Mouse (Mus musculus) adrenal gland, postnatal 36 days (tissue): ENCODE measurements around the gene Zfp853. TPM values are rescaled to one million over a fixed set of nuclear protein-coding genes. Genes with fewer than 3 reads are reported as not detected.

Experiments
- DNase-seq, 2 experiments: peaks; one replicate each; pipeline ENCODE4 v3.0.0; 2021; ENCODE audit warnings: mixed read lengths in 1 of 2
- total RNA-seq, 2 experiments: library from RNA; stranded (reverse); gene quantifications; 2 replicates each; pipeline ENCODE4 v1.2.3; 2021

The Zfp853 gene
- total RNA-seq, 2 experiments from 2014 or later: 0.36 to 0.40 TPM

- no peak for DNase-seq
Observed at GRCm38 (mm10) chr5:143292879-143293278, 544 bp downstream of the Zfp853 start.

DNA sequence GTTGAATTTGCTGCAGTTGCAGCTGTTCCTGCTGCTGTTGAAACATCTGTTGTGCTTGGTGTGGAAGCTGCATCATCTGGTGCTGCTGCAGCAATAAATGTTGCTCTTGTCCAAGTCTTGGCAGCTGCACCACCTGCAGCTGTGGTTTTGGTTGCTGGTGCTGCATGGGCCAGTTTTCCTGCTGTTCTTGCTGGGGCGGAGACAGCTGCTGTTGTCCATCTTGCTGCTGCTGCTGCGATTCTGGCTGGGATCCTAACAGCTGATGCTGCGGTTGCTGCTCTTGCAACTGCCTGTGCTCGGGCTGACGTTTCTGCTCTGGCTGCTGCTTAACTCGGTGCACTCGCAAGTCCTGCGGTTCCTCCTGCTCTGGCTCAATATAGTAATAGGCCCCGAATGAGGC, 4.1 kb downstream of the Zfp853 start:
- DNase-seq: no peak

DNA sequence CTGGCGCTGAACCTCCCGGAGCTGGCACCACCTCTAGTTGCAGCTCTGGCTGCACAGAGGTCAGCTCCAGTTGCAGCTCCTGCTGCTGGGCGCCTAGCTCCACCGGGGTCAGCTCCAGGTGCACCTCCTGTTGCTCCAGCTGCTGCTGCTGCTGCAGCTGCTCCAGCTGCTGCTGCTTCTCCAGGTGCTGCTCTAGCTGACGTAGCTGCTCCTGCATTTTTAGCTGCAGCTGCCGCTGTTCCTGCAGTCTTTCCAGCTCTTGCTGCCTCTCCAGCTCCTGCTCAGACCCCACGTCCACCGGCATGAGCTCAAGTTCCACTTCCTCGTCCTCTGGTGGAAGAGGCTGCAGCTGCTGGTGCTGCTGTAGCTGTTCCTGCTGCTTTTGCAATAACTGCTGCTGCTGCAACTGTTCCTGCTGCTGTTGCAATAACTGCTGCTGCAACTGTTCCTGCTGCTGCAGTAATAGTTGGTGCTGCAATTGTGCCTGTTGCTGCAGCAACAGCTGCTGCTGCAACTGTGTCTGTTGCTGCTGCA, 5.0 kb downstream of the Zfp853 start:
- DNase-seq: no peak

DNA sequence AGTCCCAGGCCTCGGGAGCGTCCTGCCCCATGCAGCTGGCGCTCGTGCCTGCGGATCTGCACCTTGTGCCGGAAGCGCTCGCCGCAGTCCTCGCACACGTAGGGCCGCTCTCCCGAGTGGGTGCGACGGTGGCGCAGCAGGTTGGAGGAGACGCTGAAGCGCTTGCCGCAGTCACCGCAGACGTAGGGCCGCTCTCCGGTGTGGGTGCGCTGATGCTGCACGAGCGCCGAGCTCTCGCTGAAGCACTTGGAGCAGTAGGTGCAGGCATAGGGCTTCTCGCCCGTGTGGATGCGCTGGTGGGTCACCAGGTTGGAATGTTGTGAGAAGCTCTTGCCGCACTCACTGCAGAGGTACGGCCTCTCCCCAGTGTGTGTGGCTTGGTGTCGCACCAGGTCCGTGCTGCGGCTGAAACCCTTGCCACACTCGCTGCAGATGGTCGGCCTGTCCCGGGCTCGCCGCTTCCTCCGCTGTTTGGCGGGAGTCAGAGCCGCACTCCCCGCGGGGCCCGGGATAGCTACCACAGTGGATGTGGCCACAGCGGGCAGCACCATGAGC, 5.6 kb downstream of the Zfp853 start:
- DNase-seq: peak; percentile 12 to 13

- peak in 1 of 2 experiments; percentile 37 for DNase-seq
Observed at GRCm38 (mm10) chr5:143284762-143285161, 8.7 kb downstream of the Zfp853 start.

- DNase-seq: no peak
Observed at GRCm38 (mm10) chr5:143279247-143279646, 14.2 kb downstream of the Zfp853 start.

- DNase-seq: no peak
Observed at GRCm38 (mm10) chr5:143275761-143276160, 17.7 kb downstream of the Zfp853 start.

DNA sequence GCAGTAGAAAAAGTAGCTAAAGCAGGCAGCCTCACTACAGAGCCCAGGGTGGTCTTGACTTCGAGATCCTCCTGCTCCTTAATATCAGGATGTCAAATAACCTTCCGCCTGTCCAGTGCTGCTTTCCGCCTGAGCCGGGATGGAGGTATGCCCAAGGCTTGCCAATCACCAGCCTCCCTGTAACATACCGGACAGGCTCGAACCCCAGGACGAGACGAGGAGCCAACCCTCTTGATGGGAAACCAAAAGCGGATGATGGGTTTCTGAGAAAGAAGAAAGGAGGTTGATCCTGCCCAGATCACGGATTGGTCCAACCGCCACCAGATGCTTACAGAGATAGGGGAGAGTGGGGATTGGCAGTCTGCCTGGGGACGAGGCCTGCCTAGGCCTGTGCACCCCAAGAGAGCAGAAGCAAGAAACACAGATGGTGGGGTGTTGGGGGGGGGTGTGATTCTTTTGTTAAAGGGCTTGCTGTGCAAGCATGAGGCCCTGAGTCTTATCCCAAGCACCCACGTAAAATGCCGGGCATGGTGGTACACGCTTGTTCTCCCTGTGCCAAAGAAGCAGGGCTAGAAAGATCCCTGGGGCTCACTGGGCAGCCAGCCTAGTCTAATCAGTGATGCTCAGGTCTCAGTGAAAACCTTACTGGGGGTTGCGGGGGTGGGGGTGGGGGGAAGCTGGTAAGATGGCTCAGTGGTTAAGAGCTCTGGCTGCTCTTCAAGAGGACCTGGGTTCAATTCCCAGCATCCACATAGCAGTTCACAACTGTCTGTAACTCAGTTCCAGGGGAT, 20.7 kb downstream of the Zfp853 start:
- DNase-seq: no peak

DNA sequence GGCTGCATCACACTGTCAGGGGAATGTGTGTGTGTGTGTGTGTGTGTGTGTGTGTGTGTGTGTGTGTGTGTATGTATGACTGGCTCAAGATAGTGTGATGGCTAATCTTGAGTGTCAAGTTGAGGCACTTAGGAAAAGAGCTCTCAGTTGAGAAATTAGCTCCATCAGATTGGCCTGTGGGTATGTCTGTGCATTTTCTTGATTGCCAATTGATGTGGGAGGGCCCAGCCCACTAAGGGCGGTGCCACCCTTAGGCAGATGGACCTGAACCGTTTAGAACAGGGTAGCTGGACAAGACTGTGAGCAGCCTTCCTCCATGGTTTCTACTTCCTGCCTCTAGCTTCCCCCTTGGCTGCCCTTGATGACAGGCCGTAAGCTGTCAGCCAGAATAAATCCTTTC, 21.3 kb downstream of the Zfp853 start:
- DNase-seq: no peak

GRCm38 (mm10) chr5:143271642-143272041, 21.8 kb downstream of the Zfp853 start:
- peak in 1 of 2 experiments; percentile 40 for DNase-seq

DNA sequence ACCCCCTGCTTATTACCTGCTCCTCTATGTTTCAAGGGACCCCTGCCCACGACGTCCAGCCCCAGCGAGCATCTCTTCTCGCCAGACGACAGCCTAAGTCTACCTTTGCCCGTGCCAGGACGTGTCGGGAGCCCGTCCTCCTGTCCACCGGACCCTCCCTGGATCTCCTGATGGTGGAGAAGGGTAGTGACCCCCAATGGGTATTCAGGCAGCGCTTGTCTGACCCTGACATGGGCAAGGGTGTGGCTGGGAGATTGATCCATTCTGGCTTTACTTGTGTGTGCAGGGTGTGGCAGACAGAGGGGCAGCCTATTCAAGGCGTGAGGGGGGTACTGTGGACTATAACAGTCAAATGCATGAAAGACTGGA, 23.3 kb downstream of the Zfp853 start:
- DNase-seq: no peak

- DNase-seq: peak; percentile 74 to 89
Observed at GRCm38 (mm10) chr5:143269363-143270150, 23.9 kb downstream of the Zfp853 start, which contains the start of gene Zfp316. Gene Zfp316, minus strand, starts transcription at chr5:143270022.

DNA sequence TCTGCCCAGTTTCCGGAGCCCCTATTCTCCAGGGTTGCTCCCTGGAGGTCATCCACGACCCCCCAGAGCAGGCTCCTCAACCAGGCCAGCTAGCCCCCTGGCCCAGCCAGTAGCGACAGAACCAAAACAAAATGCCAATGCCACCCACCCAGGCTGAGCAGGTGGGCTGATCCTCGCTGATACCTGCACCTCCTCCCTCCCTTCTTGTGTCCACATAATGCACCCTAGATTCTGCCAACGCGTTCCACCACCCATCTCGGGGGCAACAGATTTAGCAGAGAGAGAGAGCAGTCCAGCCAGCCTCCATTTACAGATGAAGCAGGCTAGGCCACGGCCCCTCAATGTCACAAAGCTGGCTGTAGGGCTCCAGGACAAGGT, 24.4 kb downstream of the Zfp853 start:
- no peak for DNase-seq

DNA sequence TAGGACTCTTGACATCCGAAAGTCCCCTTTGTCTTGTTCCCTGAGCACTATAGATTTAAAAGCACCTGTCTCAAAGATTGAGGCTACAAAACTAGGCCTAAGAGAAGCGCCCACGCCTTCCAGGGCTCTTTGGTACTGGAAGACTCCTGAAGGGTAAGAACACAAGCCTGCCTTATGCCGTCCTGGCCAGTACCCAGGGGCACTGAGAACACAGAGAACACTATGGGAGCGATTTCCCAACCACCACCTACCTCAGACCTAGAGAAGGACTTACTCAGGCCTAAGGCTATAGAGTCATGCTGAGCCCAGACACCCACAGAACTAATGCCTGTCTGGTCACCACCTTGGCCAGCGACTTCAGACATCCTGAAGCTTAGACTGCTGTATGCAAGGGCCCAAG, 26.6 kb downstream of the Zfp853 start:
- DNase-seq: no peak

DNA sequence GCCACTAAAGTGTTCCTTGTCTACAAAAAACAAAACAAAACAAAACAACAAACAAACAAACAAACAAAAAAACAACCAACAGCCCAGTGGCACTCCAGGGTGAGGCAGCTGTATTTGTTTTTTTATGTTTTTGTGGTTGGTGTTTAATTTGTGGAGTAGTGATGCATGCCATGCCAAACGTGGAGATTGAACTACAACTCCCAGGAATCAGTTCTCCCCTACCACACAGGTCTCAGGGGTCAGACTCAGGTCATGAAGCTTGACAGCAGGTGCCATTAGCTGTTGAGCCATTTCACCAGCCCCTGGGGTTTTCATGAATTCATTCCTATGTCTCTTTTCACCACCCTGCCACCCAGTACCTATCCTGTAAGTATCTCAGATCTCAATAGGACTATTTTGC, 28.0 kb downstream of the Zfp853 start:
- DNase-seq: no peak

GRCm38 (mm10) chr5:143264689-143265088, 28.7 kb downstream of the Zfp853 start:
- peak; percentile 60 to 73 for DNase-seq

GRCm38 (mm10) chr5:143261636-143262035, 31.8 kb downstream of the Zfp853 start:
- DNase-seq: no peak

DNA sequence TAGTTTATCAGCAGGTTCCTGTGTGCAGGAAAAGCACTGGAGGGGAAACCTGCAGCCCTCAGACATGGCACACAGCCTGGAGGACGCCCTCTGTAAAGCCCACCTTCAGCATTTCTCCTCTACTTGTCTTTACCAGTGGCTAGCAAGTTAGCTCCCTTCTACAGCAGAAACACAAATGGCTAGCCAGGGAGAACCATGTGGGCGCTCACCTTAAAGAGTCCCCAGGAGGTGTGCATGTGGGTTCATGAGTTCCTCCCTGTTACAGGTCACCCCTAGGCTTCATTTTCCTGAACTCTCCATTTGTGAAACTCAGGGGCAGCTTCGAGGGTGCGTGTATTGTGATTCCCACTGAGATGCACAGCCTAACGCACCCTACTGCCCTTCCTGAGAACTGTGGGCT, 37.6 kb downstream of the Zfp853 start:
- no peak for DNase-seq

- no peak for DNase-seq
Observed at GRCm38 (mm10) chr5:143255131-143255519, 38.3 kb downstream of the Zfp853 start.

DNA sequence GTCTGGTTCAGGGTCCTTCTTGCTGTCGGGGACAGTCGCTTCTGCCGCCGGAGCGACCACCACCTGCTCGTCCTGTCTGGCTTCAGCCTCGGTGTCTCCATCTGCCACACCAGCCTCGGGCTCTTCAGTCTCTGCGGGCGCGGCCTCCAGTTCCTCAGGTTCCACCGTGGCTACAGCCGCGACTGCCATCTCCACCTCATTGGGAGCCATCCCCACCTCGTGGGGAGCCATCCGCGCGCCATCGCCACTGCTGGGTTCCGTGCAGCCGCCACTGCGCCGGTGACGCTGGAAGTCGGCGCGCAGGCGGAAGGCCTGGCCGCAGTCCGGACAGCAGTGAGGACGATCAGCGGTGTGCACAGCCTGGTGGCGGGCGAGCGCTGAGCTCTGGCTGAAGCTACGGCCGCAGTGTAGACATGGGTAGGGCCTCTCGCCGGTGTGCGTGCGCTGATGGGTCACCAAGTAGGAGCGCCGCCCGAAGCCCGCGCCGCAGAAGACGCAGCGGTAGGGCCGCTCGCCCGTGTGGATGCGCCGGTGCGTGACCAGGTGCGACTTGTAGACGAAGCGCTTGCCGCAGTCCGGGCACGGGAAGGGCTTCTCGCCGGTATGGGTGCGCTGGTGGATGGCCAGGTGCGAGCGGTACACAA, 38.8 kb downstream of the Zfp853 start:
- no peak for DNase-seq

- DNase-seq: peak in 1 of 2 experiments; percentile 13
Observed at GRCm38 (mm10) chr5:143253881-143254486, 39.4 kb downstream of the Zfp853 start.
